Mouse (Mus musculus) frontal cortex, adult 2 months (tissue): ENCODE measurements around the gene Auh. TPM values are rescaled to one million over a fixed set of nuclear protein-coding genes. Genes with fewer than 3 reads are reported as not detected.

Source experiments
- DNase-seq, 2 experiments: peaks; one replicate each; pipeline ENCODE4 v3.0.0; 2022; ENCODE audit warnings: low spot score in 1 of 2; ENCODE audit errors: extremely low spot score in 1 of 2
- polyA plus RNA-seq: library from polyadenylated mRNA; depleted of rRNA; stranded (reverse); fragments of >200 nt; gene quantifications from 2 replicates; pipeline ENCODE4 v1.2.3, GENCODE M21; 2012; rRNA removed

Gene Auh
- polyA plus RNA-seq, 1 experiment = 100 TPM

DNA sequence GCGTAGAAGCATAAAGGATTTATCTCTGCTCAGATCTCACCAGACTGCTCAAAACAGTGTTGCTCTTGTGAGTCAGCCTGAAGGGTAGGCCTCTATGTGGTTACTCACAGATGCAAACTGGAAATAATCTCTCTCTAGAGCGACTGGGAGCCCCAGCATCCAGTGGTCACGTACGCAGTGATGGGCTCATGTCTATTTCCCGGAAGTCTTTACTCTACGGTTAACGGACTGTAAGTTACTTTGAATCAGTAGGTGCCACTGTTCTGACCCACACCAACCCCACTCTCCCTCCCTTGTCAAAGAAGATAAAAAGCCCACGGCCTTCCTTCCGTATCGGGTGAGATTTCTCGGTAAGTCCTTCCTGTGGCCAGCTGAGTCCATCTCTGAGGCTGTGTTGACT lies 121.8 kb downstream of the Auh start:
- no peak for DNase-seq

DNA sequence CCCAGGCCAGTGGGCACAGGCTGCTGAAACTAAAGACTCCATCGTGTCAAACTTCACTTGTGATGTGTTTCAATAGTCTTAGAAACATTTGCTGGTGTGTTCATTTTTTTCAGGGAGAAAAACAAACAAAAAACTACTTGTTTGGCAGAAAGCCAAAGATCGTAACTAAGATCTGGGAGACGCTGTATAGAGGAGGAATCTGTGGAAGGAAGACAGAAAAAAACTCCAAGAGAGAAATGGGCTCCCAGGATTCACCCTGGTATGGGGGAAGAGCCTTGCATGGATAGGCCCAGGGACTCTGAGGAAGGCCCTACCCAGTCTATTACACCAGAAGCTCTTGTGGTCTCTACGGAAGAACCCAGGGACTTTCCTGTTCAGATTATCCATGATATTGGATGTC lies 123.5 kb downstream of the Auh start:
- no peak for DNase-seq

DNA sequence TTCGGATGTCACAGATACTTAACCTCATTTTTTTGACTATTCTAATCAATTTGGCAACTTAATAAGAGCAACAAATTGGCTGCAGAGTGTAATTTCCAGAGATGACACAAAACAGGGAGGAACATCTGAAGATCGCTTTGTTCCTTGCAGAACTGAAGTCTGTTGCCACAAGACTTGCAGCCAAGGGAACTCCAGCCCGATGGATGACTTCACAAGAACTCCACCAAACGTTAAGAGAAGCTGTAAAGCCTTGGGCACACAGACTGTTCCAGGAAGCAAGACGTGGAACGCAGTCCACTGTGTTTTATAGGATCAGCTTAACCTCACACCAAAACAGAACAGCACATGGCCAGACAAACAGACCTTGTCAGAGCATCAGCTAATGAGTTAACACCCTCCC lies 123.9 kb downstream of the Auh start:
- DNase-seq = no peak

DNA sequence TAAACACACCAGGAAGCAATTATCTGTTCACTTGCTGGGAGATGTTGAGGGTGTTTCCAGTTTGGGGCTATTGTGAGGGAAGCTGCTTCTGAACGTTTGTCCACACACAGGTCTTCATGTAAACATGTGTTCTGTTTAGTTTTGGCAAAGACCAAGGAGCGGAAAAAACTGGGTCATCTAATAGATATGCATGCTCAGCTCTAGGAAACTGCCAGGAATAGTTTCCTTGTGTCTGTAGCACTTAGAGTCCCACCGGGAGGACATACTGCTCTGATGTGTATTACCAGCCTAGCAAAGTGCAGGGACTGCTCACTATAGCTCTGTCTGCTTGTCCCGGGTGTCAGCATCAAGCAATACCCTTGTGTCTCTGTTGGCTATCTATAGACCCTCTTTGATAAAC lies 127.0 kb downstream of the Auh start:
- no peak for DNase-seq

DNA sequence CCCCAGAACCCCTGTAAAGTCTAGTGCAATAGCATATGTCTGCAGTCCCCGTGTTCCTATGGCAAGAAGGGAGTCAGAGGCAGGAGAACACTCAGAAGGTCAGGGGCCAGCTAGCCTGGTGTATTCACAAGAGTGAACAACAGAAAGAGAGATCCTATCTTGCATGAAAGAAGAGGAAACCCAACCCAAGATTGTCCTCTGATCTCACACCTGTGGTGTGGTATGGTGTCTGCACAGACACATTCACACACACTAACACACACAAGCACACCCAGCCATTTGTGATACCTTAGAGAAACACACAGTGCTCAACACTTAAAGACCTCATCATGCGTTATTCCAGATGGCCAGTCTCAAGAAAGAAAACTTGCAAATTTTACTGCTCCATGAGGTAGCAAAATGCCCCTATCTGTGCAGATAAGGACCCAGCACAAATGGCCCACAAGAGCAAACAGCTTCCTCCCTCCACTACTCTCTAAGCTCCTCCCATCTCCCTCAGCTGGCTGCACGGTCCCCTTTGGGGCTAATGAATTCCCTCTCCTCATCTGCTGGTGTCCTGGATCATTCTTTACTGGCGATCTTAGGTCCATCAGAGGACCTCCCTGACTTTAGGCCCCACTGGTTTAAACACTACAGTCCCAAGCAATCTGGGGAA lies 128.7 kb downstream of the Auh start:
- DNase-seq = no peak

DNA sequence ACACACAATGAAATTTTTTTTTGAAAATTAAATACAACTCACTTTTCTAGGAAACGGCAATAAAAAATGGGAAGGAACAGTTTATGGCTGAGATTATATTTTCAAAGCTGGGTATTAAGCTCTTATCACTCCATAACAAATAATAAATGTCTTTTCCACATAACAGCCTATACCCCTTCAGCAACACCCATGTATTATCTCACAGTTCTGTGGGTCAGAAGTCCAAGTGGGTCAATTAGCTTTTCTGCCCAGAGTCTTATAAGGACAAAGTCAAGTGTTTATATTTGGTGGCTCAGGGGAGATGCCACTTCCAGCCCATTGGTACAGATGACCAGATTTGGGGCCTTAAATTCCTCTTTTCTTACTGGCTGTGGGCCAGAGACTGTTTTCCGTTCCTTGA lies 129.4 kb downstream of the Auh start:
- no peak for DNase-seq

DNA sequence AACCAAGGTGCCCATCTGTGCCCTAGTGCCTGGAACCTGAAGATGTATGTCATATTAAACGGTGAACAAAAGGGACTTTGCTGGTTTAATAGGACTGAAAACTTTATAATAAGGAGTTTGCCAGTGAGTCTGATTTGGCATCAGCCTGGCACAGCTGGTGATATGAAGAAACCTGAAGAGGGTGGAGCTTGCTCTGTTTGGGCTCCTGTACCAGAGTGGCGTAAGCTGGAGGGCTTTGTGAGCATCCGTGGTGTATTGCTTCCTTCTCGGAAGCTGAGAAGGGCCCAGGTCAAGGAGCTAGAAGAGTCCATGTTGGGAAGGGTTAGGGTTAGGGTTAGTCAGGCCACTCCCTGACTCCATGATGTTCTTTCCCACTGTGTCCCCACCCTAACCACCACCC lies 135.2 kb downstream of the Auh start:
- no peak for DNase-seq

DNA sequence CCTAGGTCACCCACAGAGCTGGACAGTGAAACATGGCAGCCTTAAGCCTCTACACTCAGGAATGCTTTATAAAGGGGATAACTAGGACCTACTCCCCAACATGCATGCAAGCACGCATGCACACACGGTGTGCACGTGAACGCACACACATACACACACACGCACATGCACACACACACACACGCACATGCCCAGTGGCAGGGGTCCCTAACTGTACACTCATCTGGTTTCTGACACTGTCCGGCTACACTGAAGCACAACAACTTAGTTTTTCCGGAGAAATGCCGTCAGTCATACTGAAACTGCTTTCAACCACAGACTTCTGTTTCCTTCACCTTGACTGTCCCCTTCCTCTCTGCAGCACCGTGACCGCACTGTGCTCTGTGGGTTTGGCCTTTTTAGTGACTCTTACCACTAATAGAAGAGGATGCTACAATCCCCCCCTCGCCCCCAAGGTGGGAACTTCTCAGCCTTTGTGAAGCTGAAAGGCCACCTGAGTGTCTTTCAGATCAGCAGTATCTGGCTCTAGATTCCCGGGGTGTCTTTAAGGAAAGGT lies 136.0 kb downstream of the Auh start:
- no peak for DNase-seq

DNA sequence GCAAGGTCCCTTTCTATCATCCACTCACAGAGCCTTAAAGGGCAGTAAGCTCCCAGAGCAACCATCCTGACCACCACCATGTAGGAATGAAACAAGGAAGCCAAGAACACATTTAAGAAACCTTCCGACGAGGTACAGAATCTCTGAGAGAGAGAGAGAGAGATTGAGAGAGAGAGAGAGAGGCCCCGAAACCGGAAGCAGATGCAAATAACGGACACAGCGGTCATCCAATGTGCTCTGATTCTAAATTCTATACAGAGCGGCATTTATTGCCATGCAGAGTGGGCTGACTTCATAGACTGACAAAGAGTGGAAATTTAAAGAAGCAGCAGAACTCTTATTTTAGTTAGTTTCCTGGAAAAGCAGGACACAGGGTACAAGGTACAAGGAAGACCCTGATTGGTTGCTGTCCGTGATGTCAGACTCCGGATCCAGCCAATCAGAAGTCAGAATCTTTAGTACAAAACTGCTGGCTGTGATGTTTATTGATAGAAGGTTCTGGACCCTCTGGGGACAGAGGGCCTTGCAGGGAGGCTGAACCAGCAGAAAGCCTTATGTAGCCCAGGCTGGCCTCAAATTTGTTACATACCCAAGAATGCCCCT lies 137.1 kb downstream of the Auh start:
- DNase-seq = peak in 1 of 2 experiments; percentile 15

DNA sequence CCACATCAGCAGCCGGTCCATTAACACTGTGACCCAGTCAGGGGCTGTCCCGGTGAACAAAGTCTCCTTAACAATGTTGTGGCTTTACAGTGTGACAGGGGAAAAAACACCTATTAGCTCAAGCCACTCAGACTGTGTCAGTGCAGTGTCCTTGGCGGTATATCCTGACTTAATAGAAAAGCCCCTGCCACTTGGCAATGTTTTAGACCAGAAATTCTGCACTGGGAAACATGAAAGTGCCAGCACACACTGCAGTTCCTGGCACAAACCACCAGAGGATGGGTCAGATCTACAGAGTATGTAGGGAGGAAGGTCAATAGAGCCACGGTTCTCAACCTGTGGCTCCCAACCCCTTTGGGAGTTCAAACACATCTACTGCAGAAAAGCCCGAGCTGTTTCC lies 138.6 kb downstream of the Auh start:
- DNase-seq = no peak

Other genes starting within 250 kb of the Auh start
- 7.5 and 10.9 TPM in 2 replicates for gene Nfil3, start 51.4 kb upstream of the Auh start, polyA plus RNA-seq